Mouse (Mus musculus): ENCODE measurements around the gene Slc38a5.

Gene Slc38a5

GRCm38 (mm10) chrX:8271083-8271820 is at the start of gene Slc38a5:
Gene Slc38a5, plus strand, starts transcription at chrX:8271133.
- no peak for DNase-seq (ENCODE audit: low spot score)

- no peak for DNase-seq (ENCODE audit: low spot score)
Observed at GRCm38 (mm10) chrX:8222296-8222677, 48.6 kb upstream of the Slc38a5 start.

GRCm38 (mm10) chrX:8222678-8223421 is 48.1 kb upstream of the Slc38a5 start:
- no peak for DNase-seq (ENCODE audit: low spot score)

- DNase-seq (ENCODE audit: low spot score): no peak
Observed at GRCm38 (mm10) chrX:8223473-8223872, 47.5 kb upstream of the Slc38a5 start.

GRCm38 (mm10) chrX:8230272-8230671 is 40.7 kb upstream of the Slc38a5 start:
- DNase-seq (ENCODE audit: low spot score): no peak

GRCm38 (mm10) chrX:8233602-8234001 is 37.3 kb upstream of the Slc38a5 start:
- no peak for DNase-seq (ENCODE audit: low spot score)

- no peak for DNase-seq (ENCODE audit: low spot score)
Observed at GRCm38 (mm10) chrX:8236704-8237103, 34.2 kb upstream of the Slc38a5 start.

GRCm38 (mm10) chrX:8238804-8239395 is 32.0 kb upstream of the Slc38a5 start:
- DNase-seq (ENCODE audit: low spot score): no peak

GRCm38 (mm10) chrX:8247680-8248079 is 23.3 kb upstream of the Slc38a5 start:
- no peak for DNase-seq (ENCODE audit: low spot score)

GRCm38 (mm10) chrX:8248542-8249120 is 22.3 kb upstream of the Slc38a5 start:
- no peak for DNase-seq (ENCODE audit: low spot score)

- DNase-seq (ENCODE audit: low spot score): peak; percentile 3
Observed at GRCm38 (mm10) chrX:8251789-8252333, 19.1 kb upstream of the Slc38a5 start.

- peak; percentile 39 for DNase-seq (ENCODE audit: low spot score)
Observed at GRCm38 (mm10) chrX:8252334-8253285, 18.3 kb upstream of the Slc38a5 start, which contains the start of gene Ftsj1. Gene Ftsj1, minus strand, starts transcription at chrX:8252406.

GRCm38 (mm10) chrX:8253711-8254110 is 17.2 kb upstream of the Slc38a5 start:
- no peak for DNase-seq (ENCODE audit: low spot score)

GRCm38 (mm10) chrX:8255807-8256206 is 15.1 kb upstream of the Slc38a5 start:
- no peak for DNase-seq (ENCODE audit: low spot score)

GRCm38 (mm10) chrX:8259478-8259877 is 11.5 kb upstream of the Slc38a5 start:
- DNase-seq (ENCODE audit: low spot score): no peak

- DNase-seq (ENCODE audit: low spot score): no peak
Observed at GRCm38 (mm10) chrX:8263156-8263804, 7.7 kb upstream of the Slc38a5 start.

- no peak for DNase-seq (ENCODE audit: low spot score)
Observed at GRCm38 (mm10) chrX:8264222-8264621, 6.7 kb upstream of the Slc38a5 start.

- DNase-seq (ENCODE audit: low spot score): no peak
Observed at GRCm38 (mm10) chrX:8272000-8272399, 1.1 kb downstream of the Slc38a5 start.

- no peak for DNase-seq (ENCODE audit: low spot score)
Observed at GRCm38 (mm10) chrX:8274056-8274455, 3.1 kb downstream of the Slc38a5 start.

- DNase-seq (ENCODE audit: low spot score): no peak
Observed at GRCm38 (mm10) chrX:8288621-8289020, 17.7 kb downstream of the Slc38a5 start.

- DNase-seq (ENCODE audit: low spot score): no peak
Observed at GRCm38 (mm10) chrX:8309302-8309701, 38.4 kb downstream of the Slc38a5 start.
